Mouse (Mus musculus): ENCODE measurements around the gene Mex3a.

DNA sequence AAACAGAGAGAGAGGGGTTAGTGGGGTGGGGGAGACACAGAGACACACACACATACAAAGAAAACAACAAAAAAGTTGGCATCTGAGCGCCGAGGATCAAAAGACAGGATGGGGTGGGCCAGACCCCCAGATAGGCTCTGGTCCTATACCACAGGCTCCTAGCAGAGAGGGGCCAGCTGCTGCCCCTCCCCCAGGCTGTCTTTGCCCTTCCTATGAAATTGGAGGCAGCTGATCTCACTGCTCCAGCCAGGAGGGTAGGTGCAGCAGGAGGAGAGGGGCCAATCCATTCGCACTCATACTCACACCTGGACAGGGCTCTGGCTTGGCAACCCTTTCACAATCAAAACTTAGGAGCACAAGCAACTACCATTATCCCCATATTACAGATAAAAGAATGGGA lies 22.9 kb upstream of the Mex3a start:
- TF ChIP-seq POLR2AphosphoS2 (IDR thresholded peaks at IDR 0.05; ENCODE audit: insufficient read length, low read depth): no peak
- no peak for TF ChIP-seq E2F4 (IDR thresholded peaks at IDR 0.05; ENCODE audit: insufficient read depth)
- no peak for TF ChIP-seq CEBPB (IDR thresholded peaks at IDR 0.05; ENCODE audit: insufficient read depth, poor library complexity, severe bottlenecking)
- no peak for TF ChIP-seq POLR2A (IDR thresholded peaks at IDR 0.05; ENCODE audit: insufficient read length, low read depth)
- no peak for TF ChIP-seq MYOD1 (IDR thresholded peaks at IDR 0.05; ENCODE audit: control insufficient read depth in 1 of 3, insufficient read length in 2 of 3, low read depth in 2 of 3)
- no peak for TF ChIP-seq USF1 (IDR thresholded peaks at IDR 0.05; ENCODE audit: low read depth)
- TF ChIP-seq TCF12 (IDR thresholded peaks at IDR 0.05; ENCODE audit: insufficient read depth, poor library complexity, severe bottlenecking): no peak
- TF ChIP-seq MAX (IDR thresholded peaks at IDR 0.05; ENCODE audit: low read depth): no peak
- TF ChIP-seq SRF (IDR thresholded peaks at IDR 0.05; ENCODE audit: control insufficient read depth, insufficient read length, low read depth): no peak
- TF ChIP-seq REST (IDR thresholded peaks at IDR 0.05; ENCODE audit: insufficient read depth, insufficient read length): no peak
- TF ChIP-seq TCF3 (IDR thresholded peaks at IDR 0.05; ENCODE audit: insufficient read length, low read depth): no peak

Measured in myocyte (in vitro differentiated cells).